Mouse (Mus musculus): Measurements from ENCODE around the gene Card11.

GRCm38 (mm10) chr5:140852435-140852996, 147.9 kb downstream of the Card11 start:
- TF ChIP-seq CTCF (IDR thresholded peaks at IDR 0.05; ENCODE audit: extremely low read depth, insufficient read depth, insufficient read length, insufficient replicate concordance) (no peak), POLR2A (IDR thresholded peaks at IDR 0.05; ENCODE audit: low read depth, low read length) (no peak)
